Mouse (Mus musculus) cerebellum, postnatal 14 days (tissue): ENCODE results near the gene Pias3.
"Not testable (repeated sequence)": the region's sequence is repeated elsewhere in the genome, so short reads cannot be mapped to it uniquely, and the experiment has no call there.

ENCODE experiments used
- DNase-seq, 2 experiments: peaks; one replicate each; pipeline ENCODE4 v3.0.0; 2021; ENCODE audit warnings: mixed read lengths in 2 of 2

Gene Pias3

DNA sequence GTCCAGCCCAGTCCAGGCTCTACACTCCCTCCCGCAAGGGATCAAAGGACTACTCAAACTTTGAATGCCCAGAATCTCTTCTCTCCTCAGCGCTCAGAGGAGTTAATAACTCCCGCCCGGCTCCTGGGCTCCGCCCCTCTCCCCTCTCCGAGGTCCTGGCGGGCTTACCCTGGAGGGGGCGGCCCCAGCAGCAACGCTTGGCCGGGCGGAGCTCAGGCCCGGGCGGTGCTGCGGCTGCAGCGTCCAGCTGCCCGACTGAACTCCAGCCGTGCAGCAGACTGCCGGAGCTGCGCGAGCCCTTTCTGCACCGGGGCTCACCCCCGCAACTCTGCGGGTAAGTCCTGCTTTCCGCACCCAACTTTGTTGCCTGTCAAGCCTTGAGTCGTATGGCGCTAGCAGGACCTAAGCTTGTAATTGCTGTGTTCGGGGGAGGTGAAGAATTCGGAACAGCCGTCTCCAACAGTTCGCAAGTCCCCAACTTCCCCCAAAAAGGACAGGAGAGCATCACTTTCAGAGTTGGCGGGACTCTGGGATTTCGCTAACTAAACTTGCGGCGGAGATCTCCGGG, at the start of gene Pias3:
Gene Pias3, plus strand, starts transcription at position 187 of the 568 bp plus-strand sequence.
- DNase-seq: peak; percentile 50 to 61

DNA sequence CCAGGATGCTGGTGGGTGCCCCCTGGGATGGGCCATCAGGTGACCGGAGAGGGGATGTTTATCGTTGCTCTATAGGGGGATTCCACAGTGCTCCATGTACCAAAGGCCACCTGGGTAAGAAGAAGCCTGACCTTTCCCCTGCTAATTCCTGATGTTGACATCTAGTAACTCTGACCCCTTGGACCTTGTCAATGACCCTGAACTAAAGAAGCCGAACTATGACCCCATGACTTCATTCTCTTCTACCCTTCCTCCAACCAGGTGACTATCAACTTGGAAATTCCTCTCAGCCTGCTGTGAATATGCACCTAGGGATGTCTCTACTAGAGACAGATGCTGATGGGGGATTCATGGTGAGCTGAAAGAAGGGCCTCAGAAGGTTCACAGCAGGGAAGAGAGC, 48.8 kb upstream of the Pias3 start:
- no peak for DNase-seq

DNA sequence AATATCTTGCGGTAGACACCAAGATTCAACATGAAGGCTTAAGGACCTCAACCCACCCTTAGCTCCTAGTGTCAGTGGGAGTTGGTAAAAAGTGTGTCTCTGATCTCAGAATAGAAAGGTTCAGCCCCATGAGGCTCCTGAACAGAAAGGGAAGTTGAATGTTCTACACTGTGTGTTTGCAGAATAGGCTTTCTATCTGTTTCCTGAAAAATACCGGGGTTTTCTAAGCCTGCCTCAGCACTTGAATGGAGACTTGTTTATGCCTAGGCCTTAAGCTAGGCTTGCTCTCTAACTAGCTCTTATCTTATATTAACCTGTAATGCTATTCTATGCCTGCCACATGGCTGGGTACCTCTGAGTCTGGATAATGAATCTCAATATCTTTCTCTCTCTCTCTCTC, 35.3 kb upstream of the Pias3 start:
- DNase-seq: no peak

DNA sequence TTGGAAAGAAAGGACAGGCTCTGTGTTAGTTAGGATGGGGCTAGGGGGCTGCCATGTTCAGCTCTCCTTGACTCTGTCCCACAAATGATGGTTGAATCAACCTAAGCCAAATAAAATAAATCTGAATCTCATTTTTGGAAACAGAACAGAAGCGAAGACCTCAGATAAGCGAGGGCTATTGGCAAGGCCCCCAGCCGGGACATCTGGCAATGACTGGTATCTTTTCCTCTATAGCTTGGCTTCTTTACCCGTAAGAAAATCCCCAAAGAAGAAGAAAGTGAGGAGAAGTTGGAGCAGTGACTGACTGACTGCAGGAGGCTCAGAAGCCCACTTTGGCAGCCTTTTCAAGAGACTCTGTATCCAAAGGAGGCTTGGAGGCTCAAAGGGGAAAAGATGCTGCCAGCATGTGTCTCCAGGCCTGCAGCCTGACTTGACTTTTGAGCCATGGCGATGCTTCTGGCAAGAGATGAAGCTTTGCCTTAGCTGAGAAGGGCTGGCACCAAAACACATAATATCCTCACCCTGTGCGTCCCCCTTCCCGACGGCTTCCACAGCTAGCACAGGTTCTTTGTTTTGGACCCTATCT, 33.4 kb upstream of the Pias3 start:
- peak; percentile 43 to 53 for DNase-seq

DNA sequence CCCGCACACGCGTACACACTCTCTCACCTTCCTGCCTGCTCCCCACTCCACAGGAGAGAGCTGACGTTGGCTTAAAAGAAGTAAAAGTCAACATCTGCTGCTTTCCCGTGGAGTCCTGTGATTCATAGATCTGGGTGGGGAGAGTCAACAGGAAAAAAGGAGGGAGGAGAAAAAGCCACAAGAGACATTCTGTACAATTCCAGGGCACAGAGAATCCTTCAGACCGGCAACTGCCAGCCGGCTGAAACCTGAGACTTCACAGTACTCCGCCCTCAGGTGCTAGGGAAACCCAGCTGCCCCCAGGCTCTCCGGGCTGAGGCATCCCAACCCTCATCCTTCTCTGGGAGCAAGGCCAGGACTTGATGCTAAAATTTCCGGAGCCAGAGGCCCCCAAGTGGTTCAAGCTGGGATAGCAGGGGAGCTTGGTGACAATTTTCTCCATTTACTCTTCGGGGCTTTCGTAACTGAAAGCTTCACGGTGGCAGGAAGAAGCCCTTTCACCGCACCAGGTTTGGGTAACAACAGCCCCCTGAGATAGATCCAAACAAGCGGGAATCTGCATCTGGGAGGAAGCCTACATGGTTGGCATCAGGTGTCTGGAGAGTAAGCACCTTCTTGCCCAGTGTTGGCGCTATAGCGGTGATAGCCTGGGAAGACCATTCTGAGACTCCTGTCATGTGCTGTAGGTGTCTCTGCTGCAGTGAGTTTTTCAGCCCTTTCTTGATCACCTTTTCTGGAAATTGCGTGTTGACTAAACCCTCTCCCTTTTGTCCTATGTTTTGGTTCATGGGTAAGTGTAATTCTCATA, 32.5 kb upstream of the Pias3 start:
- peak; percentile 95 to 97 for DNase-seq

DNA sequence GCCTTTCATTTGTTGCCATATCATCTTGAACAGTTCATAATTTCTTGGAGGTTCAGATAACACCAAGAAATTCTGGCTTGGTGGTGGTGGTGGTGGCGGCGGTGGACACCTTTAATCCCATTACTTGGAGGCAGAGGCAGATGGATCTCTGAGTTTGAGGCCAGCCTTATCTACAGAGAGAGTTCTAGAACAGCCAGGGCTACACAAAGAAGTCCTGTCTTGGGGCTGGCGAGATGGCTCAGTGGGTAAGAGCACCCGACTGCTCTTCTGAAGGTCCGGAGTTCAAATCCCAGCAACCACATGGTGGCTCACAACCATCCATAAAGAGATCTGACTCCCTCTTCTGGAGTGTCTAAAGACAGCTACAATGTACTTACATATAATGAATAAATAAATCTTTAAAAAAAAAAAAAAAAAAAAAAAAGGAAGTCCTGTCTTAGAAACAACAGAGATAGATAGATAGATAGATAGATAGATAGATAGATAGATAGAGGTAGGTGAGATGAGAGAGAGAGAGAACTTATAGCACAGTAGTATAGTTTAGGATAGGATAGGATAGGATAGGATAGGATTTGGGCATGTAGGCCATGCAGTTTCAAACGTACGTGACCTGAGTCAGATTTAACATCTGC, 30.3 kb upstream of the Pias3 start:
- not testable (repeated sequence) for DNase-seq

DNA sequence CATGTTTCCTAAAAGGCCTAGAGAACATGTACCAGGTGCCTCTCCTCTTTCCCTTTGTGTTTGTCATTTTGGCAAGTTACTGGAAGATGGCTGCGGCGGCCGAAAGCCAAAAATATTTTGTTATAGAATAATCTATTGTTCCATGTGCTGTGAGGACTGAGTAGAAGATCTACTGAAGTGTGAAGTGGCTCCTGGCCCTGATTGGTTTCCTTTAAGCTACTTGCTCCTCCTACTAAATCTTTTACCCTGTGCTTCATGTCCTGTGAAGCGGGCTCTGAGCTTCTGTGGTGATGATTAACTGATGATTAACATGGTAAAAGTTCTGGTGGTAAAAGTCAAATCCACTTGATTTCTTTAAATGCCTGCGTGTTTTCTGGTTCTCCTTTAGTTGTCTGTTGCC, 29.3 kb upstream of the Pias3 start:
- DNase-seq: no peak

DNA sequence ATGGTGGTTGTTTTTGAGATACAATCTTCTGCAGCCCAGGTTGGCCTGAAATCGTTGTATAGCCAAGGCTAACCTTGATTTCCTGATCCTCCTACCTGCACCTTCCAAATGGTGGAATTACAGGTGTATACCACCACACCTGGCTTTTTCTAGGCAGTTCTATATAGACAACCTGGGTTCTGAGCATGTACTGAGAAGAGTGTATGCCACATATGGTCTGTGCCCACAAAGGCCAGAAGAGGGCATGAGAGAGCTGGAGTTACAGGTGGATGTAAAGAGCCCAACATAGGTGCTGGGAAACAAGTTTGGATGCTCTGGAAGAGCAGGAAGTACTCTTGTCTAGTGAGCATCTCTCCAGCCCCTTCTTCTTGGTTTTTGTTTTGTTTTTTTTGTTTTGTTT, 28.9 kb upstream of the Pias3 start:
- peak in 1 of 2 experiments; percentile 44 for DNase-seq

DNA sequence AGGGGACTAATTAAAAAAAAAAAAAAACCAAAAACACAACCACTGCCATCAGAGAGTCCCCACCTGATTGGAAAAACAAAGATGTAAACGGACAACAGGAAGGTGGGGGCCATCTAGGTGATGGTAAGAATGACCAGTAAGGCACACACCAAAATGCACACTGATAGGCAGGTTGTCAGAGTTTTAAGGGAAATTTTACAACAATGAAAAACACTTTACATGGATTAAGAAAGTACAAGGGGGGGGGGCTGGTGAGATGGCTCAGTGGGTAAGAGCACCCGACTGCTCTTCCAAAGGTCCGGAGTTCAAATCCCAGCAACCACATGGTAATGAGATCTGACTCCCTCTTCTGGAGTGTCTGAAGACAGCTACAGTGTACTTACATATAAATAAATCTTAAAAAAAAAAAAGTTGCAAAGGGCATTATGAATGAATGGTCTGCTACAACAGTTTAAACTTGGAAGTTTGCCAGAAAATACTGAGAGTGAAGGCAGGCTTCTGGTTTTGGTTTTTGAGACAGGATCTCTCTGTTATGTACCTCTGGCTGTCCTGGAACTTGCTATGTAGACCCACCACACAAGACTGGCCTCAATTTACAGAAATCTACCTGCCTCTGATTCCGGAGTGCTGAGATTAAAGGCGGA, 27.6 kb upstream of the Pias3 start:
- no peak for DNase-seq

DNA sequence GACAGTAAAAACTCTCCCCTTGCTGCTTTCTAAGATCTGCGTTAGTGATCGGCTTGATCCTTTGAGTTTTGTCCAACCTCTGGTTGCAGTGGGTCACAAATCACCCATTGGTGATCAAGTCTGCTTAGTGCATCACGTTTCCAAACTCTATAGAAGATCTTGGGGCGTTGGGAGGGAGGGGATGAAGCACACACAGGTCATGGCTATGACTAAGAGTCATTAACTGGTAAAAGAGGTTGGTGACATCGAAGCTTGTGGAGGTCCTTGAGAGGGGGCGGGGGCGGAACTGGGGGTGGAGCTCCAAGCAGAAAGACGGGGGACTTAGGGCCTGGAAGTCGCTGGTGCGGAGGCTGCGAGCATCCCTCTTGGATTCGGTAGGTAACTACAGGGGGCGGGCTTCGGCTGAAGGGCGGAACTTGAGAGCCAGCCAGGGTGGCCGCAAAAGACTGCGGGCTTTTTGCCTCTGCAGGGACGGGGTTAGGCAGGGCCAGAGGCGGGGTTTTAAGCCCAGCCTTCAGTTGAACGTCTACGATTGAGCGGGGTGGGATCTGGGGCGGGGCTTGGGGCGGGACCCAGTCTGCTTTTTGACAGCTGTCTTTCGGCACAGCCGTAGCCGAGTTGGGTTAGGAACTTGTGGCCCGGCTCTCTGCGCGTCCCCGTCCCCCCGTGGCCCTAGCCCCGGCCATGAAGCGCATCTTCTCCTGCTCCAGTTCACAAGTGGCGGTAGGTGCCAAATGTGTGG, 26.3 kb upstream of the Pias3 start, which contains the start of gene Ankrd35:
Gene Ankrd35, plus strand, starts transcription at position 405 of the 742 bp plus-strand sequence.
- peak; percentile 83 to 89 for DNase-seq

DNA sequence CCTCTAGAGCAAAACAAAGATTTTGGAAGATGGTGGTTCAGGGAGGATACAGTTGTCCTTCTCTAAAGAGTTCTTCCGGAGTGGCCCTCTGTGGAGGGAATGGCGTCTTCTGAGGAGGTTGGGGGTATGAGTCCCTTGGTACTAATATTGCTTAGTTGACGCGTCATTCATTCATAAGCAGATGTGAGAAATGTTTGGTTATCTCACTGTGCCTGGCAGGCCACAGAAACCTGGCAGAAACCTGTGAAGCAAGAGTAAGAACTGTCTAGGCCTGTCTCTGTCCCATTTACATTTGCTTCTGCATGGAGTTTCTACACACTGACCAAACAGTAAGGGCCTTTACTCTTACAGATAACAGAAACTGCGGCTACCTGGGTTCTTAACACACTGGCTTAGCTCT, 24.7 kb upstream of the Pias3 start:
- DNase-seq: no peak

DNA sequence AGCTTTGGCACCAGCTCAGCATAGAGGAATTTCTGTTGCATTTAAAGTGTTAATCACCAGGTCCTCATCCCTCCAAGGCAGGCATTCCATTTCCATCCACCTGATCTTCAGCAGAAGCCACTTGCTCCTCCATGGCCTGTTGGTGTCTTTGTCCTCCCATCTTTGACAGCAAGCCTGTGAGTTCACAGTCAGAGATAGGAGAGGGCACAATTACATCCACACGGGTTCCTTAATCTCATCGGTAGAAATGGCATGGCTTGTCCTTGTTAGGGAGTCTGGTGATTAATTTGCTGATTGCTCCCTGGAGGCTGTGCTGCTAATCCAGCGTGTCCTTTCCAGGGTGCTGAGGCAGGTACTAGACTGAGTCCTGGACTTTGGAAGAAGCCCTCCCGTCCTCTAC, 22.7 kb upstream of the Pias3 start:
- no peak for DNase-seq

DNA sequence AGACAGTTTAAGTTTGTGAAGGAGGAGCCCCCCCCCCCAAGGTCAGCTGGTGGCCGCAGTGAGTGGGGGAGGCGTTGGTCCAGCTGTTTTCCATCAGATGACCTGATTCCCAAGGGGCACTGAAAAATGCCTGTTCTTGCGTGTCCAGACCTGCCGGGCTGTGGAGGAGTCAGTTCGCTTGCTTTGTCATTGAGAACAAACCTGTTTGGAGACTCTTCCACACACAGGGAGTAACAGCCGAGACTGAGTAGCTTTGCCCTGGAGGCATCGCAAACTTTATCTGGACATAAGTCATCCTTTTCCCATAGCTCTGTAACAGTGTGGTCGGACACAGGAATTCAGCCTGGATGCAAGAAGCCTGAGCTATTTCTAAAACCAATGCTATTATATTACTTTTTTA, 21.7 kb upstream of the Pias3 start:
- DNase-seq: no peak

DNA sequence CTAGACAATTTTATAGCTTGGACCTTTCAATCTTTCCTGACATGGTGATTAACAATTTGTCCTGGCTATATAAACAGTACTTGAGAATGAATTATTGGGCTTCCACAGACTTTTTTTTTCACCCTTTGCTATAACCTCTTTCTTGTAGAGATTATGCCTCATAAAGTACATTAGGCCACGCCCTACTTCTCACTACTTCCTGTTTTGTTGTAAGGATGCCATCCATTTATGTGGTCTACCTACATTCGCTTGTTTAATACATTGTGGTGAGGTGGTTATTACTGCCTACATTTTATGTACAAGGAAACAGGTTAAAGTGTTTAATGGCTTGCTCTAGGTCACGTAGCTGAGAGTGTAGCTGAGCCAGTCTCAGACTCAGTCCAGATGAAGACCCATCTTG, 21.0 kb upstream of the Pias3 start:
- no peak for DNase-seq

DNA sequence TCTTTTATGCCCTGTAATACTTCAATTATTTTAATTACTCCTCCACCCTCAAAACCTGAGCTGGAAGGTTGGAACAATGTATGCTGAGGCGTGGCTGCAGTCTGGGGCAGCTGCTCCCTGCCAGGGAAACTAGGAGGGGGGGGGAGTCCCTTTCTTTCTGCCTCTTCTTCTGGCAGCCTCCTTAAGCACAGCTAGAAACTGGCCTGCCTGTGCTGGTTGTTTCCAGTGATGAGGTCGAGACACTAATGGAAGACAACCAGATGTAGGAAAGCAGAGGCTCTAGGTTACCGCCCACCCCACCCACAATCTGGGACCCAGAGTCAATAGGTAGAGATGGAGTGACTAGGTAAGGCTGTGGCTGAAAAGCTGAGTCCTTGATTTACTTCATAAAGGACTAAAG, 20.5 kb upstream of the Pias3 start:
- DNase-seq: no peak

DNA sequence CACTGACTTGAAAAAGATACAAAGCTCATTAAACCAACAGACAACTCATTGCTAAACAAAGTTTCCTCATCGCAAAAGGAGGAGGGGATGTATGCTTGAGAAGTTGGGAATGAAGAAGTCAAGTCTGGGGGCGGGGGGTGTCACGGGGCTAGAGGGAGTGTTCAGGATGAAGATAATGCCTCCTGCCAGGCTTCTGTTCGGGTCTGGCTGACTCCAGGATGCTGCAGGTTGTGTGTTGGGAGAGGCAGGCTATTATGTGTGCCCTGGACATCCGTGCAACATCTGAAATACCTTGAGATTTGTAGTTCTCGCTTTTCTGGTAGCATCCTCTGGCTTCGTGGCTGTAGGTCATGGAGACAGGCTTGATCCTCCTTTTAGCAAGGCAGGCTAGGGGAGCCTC, 17.7 kb upstream of the Pias3 start:
- DNase-seq: no peak

DNA sequence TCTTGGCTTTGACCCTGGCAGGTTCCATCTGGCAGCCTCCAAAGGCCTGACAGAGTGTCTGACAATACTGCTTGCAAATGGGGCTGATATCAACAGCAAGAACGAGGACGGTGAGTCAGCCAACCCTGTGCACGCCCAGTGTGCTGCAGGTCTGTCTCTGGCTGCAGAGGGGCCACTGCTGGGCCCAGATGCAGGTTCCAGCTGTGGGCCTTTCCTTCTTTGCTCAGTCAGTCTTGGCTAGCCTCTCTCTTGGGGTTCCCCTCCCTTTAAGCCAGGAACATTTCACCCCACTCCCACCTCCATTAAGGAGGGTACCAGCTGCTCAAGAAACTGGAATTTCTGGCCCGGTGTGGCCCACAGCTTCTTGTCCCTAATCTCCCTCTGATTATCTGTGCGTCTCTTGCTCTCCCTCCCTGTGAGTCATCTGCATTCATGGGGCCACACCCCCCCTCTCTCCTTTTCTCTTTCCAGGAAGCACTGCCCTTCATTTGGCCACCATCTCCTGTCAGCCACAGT, 17.0 kb upstream of the Pias3 start:
- DNase-seq: no peak

DNA sequence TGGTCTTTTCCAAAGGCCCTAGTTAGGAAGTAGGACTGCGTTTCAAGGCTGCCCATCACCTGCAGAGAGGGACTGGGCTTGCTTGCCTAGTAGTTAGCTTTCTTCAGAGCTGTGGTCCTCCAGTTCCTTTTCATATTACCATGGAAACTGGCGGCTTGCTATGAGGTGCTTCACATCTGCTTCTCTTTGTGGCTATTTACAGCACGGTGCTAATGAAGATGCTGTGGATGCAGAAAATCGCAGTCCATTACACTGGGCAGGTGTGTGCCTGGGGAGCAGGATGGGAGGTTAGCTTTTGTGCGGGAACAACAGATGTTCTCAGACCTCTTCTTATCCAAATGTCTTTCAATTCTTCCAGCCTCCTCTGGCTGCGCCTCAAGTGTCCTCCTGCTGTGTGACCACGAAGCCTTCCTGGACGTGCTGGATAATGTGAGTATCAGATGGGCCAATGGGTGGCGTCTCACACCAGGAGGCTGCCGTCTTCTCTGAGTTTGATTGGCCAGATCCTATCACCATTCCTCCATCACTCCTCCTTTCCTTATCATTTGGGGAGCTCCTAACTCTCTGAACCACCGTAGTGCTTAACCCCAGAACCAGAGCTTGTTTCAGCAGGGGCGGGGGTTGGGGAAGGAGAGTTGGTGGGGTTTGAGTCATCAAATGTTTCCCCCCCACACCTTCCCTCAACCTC, 15.8 kb upstream of the Pias3 start:
- DNase-seq: no peak

DNA sequence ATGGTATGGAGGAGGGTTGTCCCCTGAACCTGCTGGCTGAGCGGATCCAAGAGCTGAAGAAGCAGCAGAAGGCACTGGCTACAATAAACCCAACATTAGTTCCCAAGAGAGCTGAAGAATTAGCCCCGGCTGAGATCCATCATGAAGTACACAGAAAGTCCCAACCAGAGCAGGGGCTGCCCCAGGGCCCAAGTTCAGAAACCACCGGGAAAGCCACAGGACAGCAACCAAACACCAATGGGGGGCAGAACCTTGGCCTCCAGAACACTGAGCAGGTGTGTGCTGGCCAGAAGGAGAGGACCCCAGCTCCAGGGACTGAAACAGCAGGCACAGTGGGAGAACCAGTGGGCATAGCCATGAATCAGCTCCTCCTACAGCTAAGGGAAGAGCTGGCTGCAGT, 12.7 kb upstream of the Pias3 start:
- no peak for DNase-seq

DNA sequence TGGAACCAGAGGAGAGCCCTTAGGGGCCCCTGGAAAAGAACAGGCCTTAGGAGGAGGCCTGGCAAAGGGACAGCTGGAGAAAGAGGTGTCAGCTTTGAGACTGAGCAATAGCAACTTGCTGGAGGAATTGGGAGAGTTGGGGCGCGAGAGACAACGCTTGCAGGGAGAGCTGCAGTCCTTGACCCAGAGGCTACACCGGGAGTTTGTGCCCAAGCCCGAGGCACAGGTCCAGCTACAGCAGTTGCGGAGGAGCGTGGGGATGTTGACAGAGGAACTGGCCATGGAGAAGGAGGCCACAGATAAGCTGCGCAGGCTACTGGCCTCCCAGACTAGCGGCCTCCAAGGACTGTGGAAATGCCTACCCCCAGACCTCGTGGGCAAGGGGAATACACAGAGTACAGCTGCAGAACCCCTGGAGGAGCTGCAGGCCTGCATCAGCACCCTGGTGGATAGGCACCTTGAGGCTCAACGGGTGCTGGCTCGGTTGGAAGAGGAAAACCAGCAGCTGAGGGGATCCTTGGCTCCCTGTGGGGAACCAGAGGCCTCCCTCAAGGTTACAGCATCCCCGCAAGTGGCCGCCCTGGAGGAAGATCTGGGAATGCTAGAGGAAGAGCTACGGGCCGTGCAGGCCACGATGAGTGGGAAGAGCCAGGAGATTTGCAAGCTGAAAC, 11.9 kb upstream of the Pias3 start:
- no peak for DNase-seq

DNA sequence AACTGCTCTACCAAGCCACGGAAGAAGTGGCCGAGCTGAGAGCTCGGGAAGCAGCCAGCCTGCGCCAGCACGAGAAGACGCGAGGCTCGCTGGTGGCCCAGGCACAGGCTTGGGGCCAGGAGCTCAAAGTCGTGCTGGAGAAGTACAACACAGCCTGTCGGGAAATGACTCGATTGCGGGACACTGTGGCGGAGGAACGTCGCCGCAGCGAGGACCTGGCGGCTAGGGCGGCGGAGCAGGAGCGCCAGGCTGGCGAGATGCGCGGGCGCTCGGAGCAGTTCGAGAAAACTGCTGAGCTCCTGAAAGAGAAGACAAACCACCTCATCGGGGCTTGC, 11.4 kb upstream of the Pias3 start:
- DNase-seq: peak in 1 of 2 experiments; percentile 35
